Mouse (Mus musculus) limb, embryonic 12.5 days (tissue): Measurements from ENCODE around the gene Hist1h2ae. TPM values are rescaled to one million over a fixed set of nuclear protein-coding genes. Genes with fewer than 3 reads are reported as not detected.
"Not testable (repeated sequence)": the region's sequence is repeated elsewhere in the genome, so short reads cannot be mapped to it uniquely, and the experiment has no call there.

Experiments used
- ATAC-seq: fragments of 200-750 bp; cut with Nextera tagmentation; 2 replicates; pipeline ENCODE4 v1.8.0; 2017; ENCODE audit warnings: low read depth, moderate TSS enrichment; ENCODE audit not compliant: insufficient number of reproducible peaks, insufficient read depth, low FRiP score, low TSS enrichment
- H3K27ac ChIP-seq: fragments of 300-500 bp; sonication (generic); 2 replicates; pipeline ENCODE4 v1.5.1; 2016; ENCODE audit warnings: mild to moderate bottlenecking, moderate library complexity
- H3K27me3 ChIP-seq: fragments of 300-500 bp; sonication (generic); 2 replicates; pipeline ENCODE4 v1.6.1; 2016; ENCODE audit warnings: mild to moderate bottlenecking, moderate library complexity
- H3K36me3 ChIP-seq: fragments of 300-500 bp; sonication (generic); 2 replicates; pipeline ENCODE4 v1.6.1; 2016; ENCODE audit warnings: mild to moderate bottlenecking, moderate library complexity
- H3K4me1 ChIP-seq: fragments of 300-500 bp; sonication (generic); replicated peaks from 2 replicates; pipeline ENCODE4 v1.6.1; 2016
- H3K4me2 ChIP-seq: fragments of 300-500 bp; sonication (generic); 2 replicates; pipeline ENCODE4 v1.6.1; 2016; ENCODE audit warnings: mild to moderate bottlenecking, moderate library complexity
- H3K4me3 ChIP-seq: fragments of 300-500 bp; sonication (generic); replicated peaks from 2 replicates; pipeline ENCODE4 v1.5.1; 2016; ENCODE audit warnings: mild to moderate bottlenecking
- H3K9ac ChIP-seq: fragments of 300-500 bp; sonication (generic); replicated peaks from 2 replicates; pipeline ENCODE4 v1.6.1; 2016; ENCODE audit warnings: mild to moderate bottlenecking, moderate library complexity
- H3K9me3 ChIP-seq: fragments of 300-500 bp; sonication (generic); 2 replicates; pipeline ENCODE4 v1.6.1; 2016; ENCODE audit warnings: mild to moderate bottlenecking, moderate library complexity
- WGBS: fragments of 180-500 bp; shearing (Covaris S2); methylation state at CpG from one replicate; pipeline ENCODE4 v1.1.7; 2016; 5-methylcytosine and 5-hydroxymethylcytosine counted together
- polyA plus RNA-seq: library from polyadenylated mRNA; unstranded; fragments of >200 nt; fragmentation: Nextera tagmentation; extraction: Ambion mirVana; gene quantifications from 2 replicates; pipeline ENCODE4 v1.2.1, GENCODE M21; 2016

The Hist1h2ae gene
- polyA plus RNA-seq, 1 experiment from 2014 or later: 213 TPM

GRCm38 (mm10) chr13:23595185-23595584 lies 24.2 kb upstream of the Hist1h2ae start:
- Histone ChIP-seq H3K9ac (no peak overlapping the region), H3K4me1 (peaks cover 5% of the 10 kb centered on the region; the same call in 1 of the 2 replicates), H3K27me3 (no peaks in the 10 kb centered on the region), H3K27ac (no peak overlapping the region), H3K4me2 (no peak overlapping the region), H3K9me3 (no peaks in the 10 kb centered on the region), H3K4me3 (no peak overlapping the region), H3K36me3 (no peaks in the 10 kb centered on the region)
- 63% methylated on average over 2 of the region's 2 CpGs for WGBS
- no peak for ATAC-seq

- H3K27ac ChIP-seq: peak overlapping the region; percentile 71
Measured at GRCm38 (mm10) chr13:23593051-23593770, 22.2 kb upstream of the Hist1h2ae start.

GRCm38 (mm10) chr13:23592614-23593013 lies 21.6 kb upstream of the Hist1h2ae start:
- no peaks in the 10 kb centered on the region for H3K9me3 ChIP-seq
- 57% methylated on average over 7 of the region's 7 CpGs for WGBS
- no peak for ATAC-seq
- peaks cover 5% of the 10 kb centered on the region; the same call in 1 of the 2 replicates for H3K4me1 ChIP-seq
- H3K36me3 ChIP-seq: no peaks in the 10 kb centered on the region
- no peak overlapping the region for H3K4me3 ChIP-seq
- no peaks in the 10 kb centered on the region for H3K27me3 ChIP-seq
- H3K27ac ChIP-seq: peak overlapping the region; percentile 71; the same call in 1 of the 2 replicates
- no peak overlapping the region for H3K9ac ChIP-seq
- H3K4me2 ChIP-seq: no peak overlapping the region

More at GRCm38 (mm10) chr13:23593051-23593770, 22.2 kb upstream of the Hist1h2ae start:
- Histone ChIP-seq H3K4me3 (no peak overlapping the region), H3K9ac (no peak overlapping the region), H3K4me2 (no peak overlapping the region), H3K36me3 (no peaks in the 10 kb centered on the region), H3K4me1 (peaks cover 5% of the 10 kb centered on the region; the same call in 1 of the 2 replicates), H3K9me3 (no peaks in the 10 kb centered on the region), H3K27me3 (no peaks in the 10 kb centered on the region)
- ATAC-seq: no peak
- WGBS: 66% methylated on average over 5 of the region's 5 CpGs

GRCm38 (mm10) chr13:23591886-23592285 lies 20.9 kb upstream of the Hist1h2ae start:
- not testable (repeated sequence) for H3K4me2 ChIP-seq, H3K9me3 ChIP-seq, ATAC-seq, H3K27ac ChIP-seq, H3K9ac ChIP-seq, H3K4me1 ChIP-seq, H3K4me3 ChIP-seq, H3K27me3 ChIP-seq, H3K36me3 ChIP-seq
- WGBS: 88% methylated on average over 7 of the region's 7 CpGs

- ATAC-seq: no peak
- 95% methylated on average over 7 of the region's 7 CpGs for WGBS
- no peak overlapping the region for H3K4me3 ChIP-seq
- no peaks in the 10 kb centered on the region for H3K27me3 ChIP-seq
- no peak overlapping the region for H3K9ac ChIP-seq
- no peaks in the 10 kb centered on the region for H3K36me3 ChIP-seq
- peaks cover 9% of the 10 kb centered on the region; the same call in 1 of the 2 replicates for H3K4me1 ChIP-seq
- no peak overlapping the region for H3K4me2 ChIP-seq
- H3K9me3 ChIP-seq: no peaks in the 10 kb centered on the region
- no peak overlapping the region for H3K27ac ChIP-seq
Measured at GRCm38 (mm10) chr13:23591206-23591605, 20.2 kb upstream of the Hist1h2ae start.

GRCm38 (mm10) chr13:23586940-23587225 lies 15.9 kb upstream of the Hist1h2ae start:
- peak overlapping the region; percentile 44 for H3K4me3 ChIP-seq
- H3K4me1 ChIP-seq: peaks cover 28% of the 10 kb centered on the region
- 2% methylated on average over 1 of the region's 1 CpGs for WGBS
- H3K9me3 ChIP-seq: no peaks in the 10 kb centered on the region
- H3K27me3 ChIP-seq: no peaks in the 10 kb centered on the region
- H3K9ac ChIP-seq: peak overlapping the region; percentile 38; the same call in 1 of the 2 replicates
- no peaks in the 10 kb centered on the region for H3K36me3 ChIP-seq
- H3K27ac ChIP-seq: peak overlapping the region; percentile 97
- peak overlapping the region; percentile 76 for H3K4me2 ChIP-seq
- ATAC-seq: no peak

- H3K9ac ChIP-seq: peak overlapping the region; percentile 38
- peak overlapping the region; percentile 97 for H3K27ac ChIP-seq
- H3K9me3 ChIP-seq: no peaks in the 10 kb centered on the region
- peak overlapping the region; percentile 76 for H3K4me2 ChIP-seq
- 2% methylated on average over 22 of the region's 22 CpGs for WGBS
- ATAC-seq: no peak
- peaks cover 31% of the 10 kb centered on the region for H3K4me1 ChIP-seq
- H3K27me3 ChIP-seq: no peaks in the 10 kb centered on the region
- H3K36me3 ChIP-seq: no peaks in the 10 kb centered on the region
- peak overlapping the region; percentile 44 for H3K4me3 ChIP-seq
Measured at GRCm38 (mm10) chr13:23586099-23586939, 15.3 kb upstream of the Hist1h2ae start.

- not testable (repeated sequence) for H3K27me3 ChIP-seq, H3K9me3 ChIP-seq, H3K36me3 ChIP-seq
- peak overlapping the region; percentile 96 for H3K27ac ChIP-seq
- H3K4me3 ChIP-seq: peak overlapping the region; percentile 44
- peaks cover 33% of the 10 kb centered on the region for H3K4me1 ChIP-seq
- 1% methylated on average over 28 of the region's 36 CpGs for WGBS
- peak overlapping the region; percentile 76 for H3K4me2 ChIP-seq
- H3K9ac ChIP-seq: peak overlapping the region; percentile 76
- ATAC-seq: peak; percentile 81
Measured at GRCm38 (mm10) chr13:23585442-23586098, 14.6 kb upstream of the Hist1h2ae start.

- Histone ChIP-seq H3K36me3 (no peaks in the 10 kb centered on the region), H3K27me3 (no peaks in the 10 kb centered on the region), H3K27ac (peak overlapping the region; percentile 96), H3K4me1 (peaks cover 34% of the 10 kb centered on the region), H3K4me2 (peak overlapping the region; percentile 76), H3K4me3 (peak overlapping the region; percentile 44), H3K9ac (peak overlapping the region; percentile 76), H3K9me3 (no peaks in the 10 kb centered on the region)
- no peak for ATAC-seq
- under 1% methylated on average over 21 of the region's 21 CpGs for WGBS
Measured at GRCm38 (mm10) chr13:23585029-23585441, 14.0 kb upstream of the Hist1h2ae start.

- Histone ChIP-seq H3K4me2 (peak overlapping the region; percentile 76), H3K4me3 (peak overlapping the region; percentile 44), H3K9ac (peak overlapping the region; percentile 76), H3K4me1 (peaks cover 34% of the 10 kb centered on the region), H3K27me3 (no peaks in the 10 kb centered on the region), H3K36me3 (no peaks in the 10 kb centered on the region), H3K27ac (peak overlapping the region; percentile 96), H3K9me3 (no peaks in the 10 kb centered on the region)
- ATAC-seq: no peak
Measured at GRCm38 (mm10) chr13:23584331-23584730, 13.3 kb upstream of the Hist1h2ae start.
